Mouse (Mus musculus) right cerebral cortex, postnatal 10 days (tissue): ENCODE data around the gene Rpl10-ps3.

Source experiments
- DNase-seq, 2 experiments: peaks; one replicate each; pipeline ENCODE4 v3.0.0; 2021; ENCODE audit warnings: low spot score in 2 of 2

Rpl10-ps3 gene

GRCm38 (mm10) chr9:50311036-50311545 is 33.7 kb downstream of the Rpl10-ps3 start:
- no peak for DNase-seq

GRCm38 (mm10) chr9:50305666-50306402 is 38.9 kb downstream of the Rpl10-ps3 start:
- DNase-seq, result peak; percentile 66 to 87

DNA sequence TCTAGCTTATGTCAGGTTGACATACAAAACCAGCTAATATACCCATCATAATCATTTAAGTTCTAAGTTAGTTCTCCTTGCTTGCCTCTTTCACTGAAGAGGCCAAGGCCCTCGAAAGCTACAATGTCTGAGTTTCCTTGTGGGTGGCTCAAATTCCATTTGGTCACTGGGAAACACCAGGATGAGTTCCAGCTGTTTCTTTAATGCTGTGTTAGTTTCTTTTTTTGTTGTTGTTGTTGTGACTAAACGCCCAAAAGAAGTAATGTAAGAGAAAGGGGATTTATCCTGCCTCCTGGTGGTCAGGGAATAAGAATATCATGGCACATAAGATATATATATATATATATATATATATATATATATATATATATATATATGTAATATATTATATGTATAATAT is 39.7 kb downstream of the Rpl10-ps3 start:
- DNase-seq, result no peak

GRCm38 (mm10) chr9:50304004-50304403 is 40.8 kb downstream of the Rpl10-ps3 start:
- peak in 1 of 2 experiments; percentile 46 for DNase-seq

- DNase-seq, result peak; percentile 82 to 93
Observed at GRCm38 (mm10) chr9:50301722-50302121, 43.0 kb downstream of the Rpl10-ps3 start.

DNA sequence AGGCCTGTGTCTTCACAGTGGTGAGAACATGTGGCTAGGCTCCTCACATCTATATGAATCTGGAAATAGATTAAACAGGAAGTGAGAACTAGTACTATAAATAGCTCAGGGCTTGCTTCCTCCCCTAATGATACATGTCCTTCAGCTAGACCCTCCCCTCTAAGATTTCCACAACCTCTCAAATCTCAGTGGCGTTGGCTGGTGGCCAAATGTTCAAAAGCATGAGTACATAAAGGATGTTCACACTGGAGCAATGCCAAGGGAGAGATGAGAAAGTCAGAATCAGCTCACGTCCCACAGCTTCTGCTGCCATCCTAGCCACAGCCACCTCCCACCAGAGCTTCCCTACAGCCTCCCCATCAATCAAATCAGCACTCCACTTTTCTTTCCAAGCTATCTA is 46.4 kb downstream of the Rpl10-ps3 start:
- DNase-seq, result no peak
